Mouse (Mus musculus): ENCODE results near the gene Grm3. TPM values are rescaled to one million over a fixed set of nuclear protein-coding genes. Genes with fewer than 3 reads are reported as not detected.

Gene Grm3
- total and polyA plus RNA-seq, 3 experiments: not detected

DNA sequence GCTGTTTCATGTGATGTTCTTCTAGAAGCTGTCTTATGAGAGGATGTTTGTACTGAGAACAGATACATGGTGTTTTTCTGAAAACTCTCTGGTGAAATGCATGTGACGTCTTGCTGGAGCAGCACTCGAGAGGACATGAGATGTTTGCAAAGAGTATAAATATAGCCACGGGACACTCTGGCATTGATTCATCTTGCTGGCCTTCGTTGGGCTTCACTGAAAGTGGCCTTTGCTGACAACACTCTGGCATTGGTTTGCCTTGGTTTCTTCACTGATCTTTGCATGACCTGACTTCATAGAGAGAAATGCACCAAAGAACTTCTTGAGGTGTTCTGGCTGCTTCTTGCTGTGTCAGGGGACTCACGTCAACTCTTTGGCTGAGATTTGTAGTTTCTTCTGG is 19.1 kb upstream of the Grm3 start:
- Histone ChIP-seq H3K4me1 (ENCODE audit: control insufficient read depth in 1 of 2, insufficient read depth in 2 of 2) (no peaks in the 10 kb centered on the region), H3K27me3 (replicated peaks) (no peaks in the 10 kb centered on the region), H3K27ac (ENCODE audit: insufficient read depth, low read depth) (no peak overlapping the region), H3K4me3 (replicated peaks in 1 of 3; ENCODE audit: low read depth in 2 of 3, low read length in 2 of 3, poor library complexity in 1 of 3) (no peak overlapping the region), H3K9ac (ENCODE audit: insufficient read depth, low read depth) (no peak overlapping the region), H3K36me3 (replicated peaks in 1 of 2; ENCODE audit: control insufficient read depth in 1 of 2, insufficient read depth in 1 of 2, low read length in 1 of 2) (no peaks in the 10 kb centered on the region), H3K4me2 (ENCODE audit: insufficient read depth, low read depth, poor library complexity, severe bottlenecking) (no peak overlapping the region), H3K79me2 (replicated peaks; ENCODE audit: control insufficient read depth, extremely low read depth, insufficient read depth, poor library complexity, severe bottlenecking) (no peaks in the 10 kb centered on the region), H3K9me3 (replicated peaks; ENCODE audit: low read length) (no peaks in the 10 kb centered on the region)
- no peak for TF ChIP-seq MYC (IDR thresholded peaks at IDR 0.05; ENCODE audit: low read depth, low read length)
- no peak for TF ChIP-seq MAFK (IDR thresholded peaks at IDR 0.05; ENCODE audit: insufficient replicate concordance, low read length)
- no peak for TF ChIP-seq ZKSCAN1 (IDR thresholded peaks at IDR 0.05; ENCODE audit: borderline replicate concordance, low read depth, low read length)
- TF ChIP-seq SMC3 (IDR thresholded peaks at IDR 0.05; ENCODE audit: low read depth, low read length): no peak
- no peak for TF ChIP-seq SIN3A (IDR thresholded peaks at IDR 0.05; ENCODE audit: low read length)
- no peak for TF ChIP-seq HCFC1 (IDR thresholded peaks at IDR 0.05; ENCODE audit: low read depth, low read length)
- no peak for TF ChIP-seq POLR2A (IDR thresholded peaks at IDR 0.05; ENCODE audit: low read depth, low read length)
- no peak for TF ChIP-seq MAX (IDR thresholded peaks at IDR 0.05; ENCODE audit: low read length)
- no peak for TF ChIP-seq CHD1 (IDR thresholded peaks at IDR 0.05; ENCODE audit: low read depth, low read length)
- TF ChIP-seq BHLHE40 (IDR thresholded peaks at IDR 0.05; ENCODE audit: low read depth, low read length): no peak
- TF ChIP-seq ZC3H11A (IDR thresholded peaks at IDR 0.05; ENCODE audit: low read depth, low read length): no peak
- no peak for TF ChIP-seq USF2 (conservative IDR thresholded peaks at IDR 0.05; ENCODE audit: low read depth, low read length)
- no peak for TF ChIP-seq NRF1 (IDR thresholded peaks at IDR 0.05; ENCODE audit: low read depth, low read length)
- no peak for TF ChIP-seq TCF12 (IDR thresholded peaks at IDR 0.05; ENCODE audit: low read depth, low read length)
- TF ChIP-seq GABPA (IDR thresholded peaks at IDR 0.05; ENCODE audit: insufficient replicate concordance, low read depth, low read length): no peak
- dilution Hi-C loops (cut with MboI; ENCODE audit: extremely low pct_ligation_motif_present, extremely low pct_unique_long_range_greater_than_20kb, low sequenced_read_pairs) (no loop called here), in situ Hi-C loops (cut with MboI; ENCODE audit: low pct_ligation_motif_present, low pct_unique_long_range_greater_than_20kb, low sequenced_read_pairs) (no loop called here)
- no peak for DNase-seq (ENCODE audit: extremely low read depth)

- no peak overlapping the region for H3K4me2 ChIP-seq (ENCODE audit: insufficient read depth, low read depth, poor library complexity, severe bottlenecking)
- no peaks in the 10 kb centered on the region for H3K36me3 ChIP-seq (replicated peaks in 1 of 2; ENCODE audit: control insufficient read depth in 1 of 2, insufficient read depth in 1 of 2, low read length in 1 of 2)
- no peak overlapping the region for H3K9ac ChIP-seq (ENCODE audit: insufficient read depth, low read depth)
- H3K9me3 ChIP-seq (replicated peaks; ENCODE audit: low read length): no peaks in the 10 kb centered on the region
- dilution Hi-C loops (cut with MboI; ENCODE audit: extremely low pct_ligation_motif_present, extremely low pct_unique_long_range_greater_than_20kb, low sequenced_read_pairs) (no loop called here), in situ Hi-C loops (cut with MboI; ENCODE audit: low pct_ligation_motif_present, low pct_unique_long_range_greater_than_20kb, low sequenced_read_pairs) (no loop called here)
- no peaks in the 10 kb centered on the region for H3K27me3 ChIP-seq (replicated peaks)
- no peaks in the 10 kb centered on the region for H3K79me2 ChIP-seq (replicated peaks; ENCODE audit: control insufficient read depth, extremely low read depth, insufficient read depth, poor library complexity, severe bottlenecking)
- no peaks in the 10 kb centered on the region for H3K4me1 ChIP-seq (ENCODE audit: control insufficient read depth in 1 of 2, insufficient read depth in 2 of 2)
- H3K4me3 ChIP-seq (replicated peaks in 1 of 3; ENCODE audit: low read depth in 2 of 3, low read length in 2 of 3, poor library complexity in 1 of 3): no peak overlapping the region
- H3K27ac ChIP-seq (ENCODE audit: insufficient read depth, low read depth): no peak overlapping the region
- no peak for DNase-seq (ENCODE audit: extremely low read depth)
- TF ChIP-seq GABPA (IDR thresholded peaks at IDR 0.05; ENCODE audit: insufficient replicate concordance, low read depth, low read length) (no peak), MXI1 (IDR thresholded peaks at IDR 0.05; ENCODE audit: low read depth, low read length) (no peak), NELFE (IDR thresholded peaks at IDR 0.05; ENCODE audit: low read depth, low read length) (no peak), RAD21 (IDR thresholded peaks at IDR 0.05; ENCODE audit: low read depth, low read length) (no peak), UBTF (IDR thresholded peaks at IDR 0.05; ENCODE audit: low read depth, low read length) (no peak)
These were observed 765 bp upstream of the Grm3 start for GRCm38 (mm10) chr5:9725601-9726268.
